Mouse (Mus musculus): ENCODE results near the gene Cby3.

The Cby3 gene

DNA sequence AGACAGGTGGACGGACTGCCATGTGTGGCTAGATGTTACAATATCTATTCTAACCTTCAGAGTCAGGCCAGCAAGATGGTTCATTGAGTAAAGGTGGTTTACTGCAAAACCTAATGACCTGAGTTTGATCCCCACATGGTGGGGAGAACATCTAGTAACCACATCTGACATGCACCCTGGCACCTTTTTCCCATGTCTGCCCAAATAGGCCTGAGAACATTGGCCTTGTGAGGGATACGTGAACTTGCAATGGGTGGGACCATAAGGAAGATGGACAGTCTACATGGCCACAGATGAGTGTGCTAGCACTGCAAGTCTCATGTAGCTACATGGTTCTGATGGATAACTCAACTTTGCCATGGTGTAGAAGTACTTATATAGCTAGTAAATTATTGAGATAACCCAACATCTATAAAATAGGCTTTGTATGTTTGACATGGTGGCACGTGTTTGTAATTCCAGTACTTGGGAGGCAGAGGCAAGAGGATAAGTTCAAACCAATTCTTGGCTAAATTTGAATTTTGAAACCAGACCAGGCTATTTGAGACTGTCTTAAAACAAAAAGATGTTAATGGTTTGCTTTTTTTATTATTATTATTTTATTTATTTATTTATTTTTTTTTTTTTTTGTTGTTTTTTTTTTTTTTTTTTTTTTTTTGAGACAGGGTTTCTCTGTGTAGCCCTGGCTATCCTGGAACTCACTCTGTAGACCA lies 34.1 kb downstream of the Cby3 start:
- DNase-seq (ENCODE audit: low spot score in 2 of 2), result no peak

DNA sequence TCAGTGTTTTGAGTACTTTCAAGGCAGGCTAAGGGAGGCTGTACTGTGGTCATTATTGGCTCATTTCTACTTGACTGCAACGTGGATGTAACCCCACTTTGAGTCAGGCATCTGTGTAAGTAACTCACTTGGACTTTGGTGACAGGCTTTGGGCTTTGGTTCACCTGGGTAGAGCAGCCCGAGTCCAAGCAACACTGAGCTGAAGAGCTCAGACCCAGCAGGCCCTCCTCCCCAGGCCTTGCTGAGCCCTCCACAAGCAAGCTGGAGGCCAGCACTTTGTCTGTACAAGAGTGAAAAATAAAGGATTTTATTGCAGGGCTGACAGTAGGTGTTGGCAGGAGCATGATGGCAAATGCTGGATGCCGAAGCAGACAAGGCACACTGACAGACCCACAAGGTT lies 34.7 kb downstream of the Cby3 start:
- no peak for DNase-seq (ENCODE audit: low spot score in 2 of 2)

DNA sequence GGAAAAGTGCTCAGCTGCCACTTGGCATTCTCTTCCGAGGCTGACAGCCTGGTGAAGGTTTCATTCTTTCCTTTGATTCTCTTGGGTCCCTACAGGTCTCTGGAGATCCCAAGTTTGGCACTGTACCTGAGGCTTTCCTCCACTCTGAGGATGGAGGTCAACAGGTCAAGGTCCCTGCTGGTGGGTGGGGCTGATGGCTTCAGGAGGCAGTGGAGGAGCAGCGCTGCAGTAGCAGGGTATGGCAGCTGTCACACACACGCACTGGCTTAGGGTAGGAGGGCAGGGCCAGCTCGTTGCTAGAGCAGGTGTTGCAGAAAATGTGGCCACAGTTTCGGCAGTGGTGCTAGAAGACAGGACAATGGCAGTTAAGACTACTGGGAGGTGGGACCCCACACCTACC lies 35.4 kb downstream of the Cby3 start:
- no peak for DNase-seq (ENCODE audit: low spot score in 2 of 2)

DNA sequence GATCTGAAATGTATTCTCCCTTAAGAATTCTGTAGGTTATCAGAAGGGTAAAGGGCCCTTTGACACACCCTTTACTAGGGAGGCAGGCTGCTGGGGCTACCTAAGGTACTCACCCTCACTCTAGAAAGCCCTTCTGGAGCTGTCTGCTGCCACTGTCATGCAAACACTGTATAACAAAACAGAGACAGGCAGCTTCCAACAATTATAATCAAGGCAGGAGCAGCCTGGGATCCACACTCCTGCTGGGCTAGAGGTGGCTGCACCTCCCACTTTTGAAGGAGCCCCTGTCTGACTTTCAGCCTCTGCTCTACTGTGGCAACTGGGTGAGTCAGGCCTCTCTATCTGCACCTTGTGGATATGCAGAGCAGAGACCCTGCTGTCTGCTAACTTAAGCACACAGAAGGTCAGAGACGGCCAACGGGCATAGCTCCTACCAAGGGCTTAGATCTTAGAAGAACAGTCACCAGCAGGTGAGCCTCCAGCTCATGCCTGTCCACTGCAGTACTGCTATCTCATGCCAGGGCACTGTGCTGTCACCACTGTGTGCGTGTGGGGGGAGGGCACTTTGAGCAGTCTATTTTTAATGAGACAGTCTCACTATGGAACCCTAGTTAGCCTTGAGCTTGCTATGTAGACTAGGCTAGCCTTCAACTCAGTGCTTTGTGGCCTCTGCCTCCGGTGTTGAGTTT lies 37.2 kb downstream of the Cby3 start:
- DNase-seq (ENCODE audit: low spot score in 2 of 2), result no peak

DNA sequence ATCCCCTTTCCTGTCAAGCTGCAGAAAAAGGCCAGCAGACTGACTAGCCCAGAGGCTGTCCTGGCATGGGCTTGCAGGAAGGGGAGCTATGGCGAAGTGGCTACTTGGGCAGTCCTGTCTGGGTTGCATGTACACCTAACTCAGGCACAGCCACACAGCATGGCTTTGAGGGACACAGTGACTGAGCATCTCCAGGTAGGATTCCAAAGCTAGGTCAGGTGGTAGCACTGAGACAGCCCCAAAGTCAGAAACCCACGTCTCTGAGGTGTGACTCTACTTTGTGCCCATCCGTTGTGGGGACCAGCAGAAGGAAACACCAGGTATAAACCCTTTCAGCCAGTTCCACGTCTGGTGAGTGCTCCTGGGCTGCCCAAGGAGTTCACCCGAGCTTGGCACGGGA lies 39.0 kb downstream of the Cby3 start:
- no peak for DNase-seq (ENCODE audit: low spot score in 2 of 2)

DNA sequence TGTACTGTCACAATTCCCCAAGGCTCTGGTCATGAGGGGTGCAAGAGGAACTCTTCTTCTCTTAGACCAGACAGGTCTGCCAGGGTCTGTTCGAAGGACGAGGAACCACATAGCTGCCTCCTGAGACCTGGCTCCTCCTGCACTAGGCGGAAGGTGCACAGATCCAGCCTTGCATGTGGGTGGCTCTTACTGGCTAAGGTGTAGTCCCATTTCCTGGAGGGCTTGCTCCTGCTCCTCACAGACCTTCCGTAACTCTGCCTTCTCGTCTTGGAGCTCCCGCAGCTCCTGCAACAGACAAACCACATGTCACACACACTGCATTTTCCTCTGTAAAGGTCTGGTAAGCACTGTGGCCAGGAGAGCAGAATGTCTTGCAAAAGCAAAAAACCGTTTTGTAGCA lies 40.5 kb downstream of the Cby3 start:
- DNase-seq (ENCODE audit: low spot score in 2 of 2), result no peak

DNA sequence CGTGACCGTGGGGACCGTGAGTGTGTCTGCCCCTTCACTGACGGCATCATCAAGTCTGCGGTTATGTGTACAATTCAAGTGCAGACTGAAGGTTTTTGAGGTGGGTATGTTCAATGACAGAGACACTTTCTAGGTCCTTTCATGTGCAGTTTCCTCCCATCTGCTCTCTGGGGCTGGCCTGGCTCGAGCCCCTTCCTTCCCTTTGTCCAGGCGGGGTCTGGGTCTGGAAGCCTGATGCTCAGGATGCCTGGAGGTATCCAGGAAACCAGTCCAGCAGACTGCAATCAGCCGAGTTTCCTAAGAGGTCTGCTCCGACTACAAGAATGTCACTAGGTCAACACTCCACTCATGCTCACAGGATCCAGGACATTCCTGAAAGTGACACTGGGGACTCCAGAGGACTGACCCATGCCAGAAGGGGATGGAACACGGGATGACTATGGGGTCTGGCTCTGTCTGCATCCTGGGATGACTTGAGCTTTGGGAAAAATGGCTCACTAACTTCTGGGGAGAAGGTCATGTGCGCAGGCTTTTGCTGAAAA lies 42.6 kb downstream of the Cby3 start:
- no peak for DNase-seq (ENCODE audit: low spot score in 2 of 2)

DNA sequence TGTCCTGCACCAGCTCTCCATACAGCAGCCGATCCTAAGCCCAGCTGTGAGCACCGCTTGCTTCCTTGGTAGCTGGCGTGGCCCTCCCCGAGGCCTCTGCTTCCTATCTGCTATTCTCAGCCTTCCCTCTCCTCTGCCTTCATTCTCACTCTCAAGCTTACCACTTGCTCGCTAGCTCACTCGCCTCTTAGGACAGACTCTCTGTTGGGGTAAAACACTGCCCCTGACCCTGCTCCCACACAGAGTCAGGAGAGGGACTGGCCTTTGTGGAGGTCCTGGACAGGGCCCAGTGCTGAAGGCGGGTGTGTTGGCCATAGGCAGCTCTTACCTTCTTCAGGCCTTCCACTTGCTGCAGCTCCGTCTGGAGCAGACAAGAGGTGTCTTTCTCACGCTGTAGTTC lies 43.1 kb downstream of the Cby3 start:
- no peak for DNase-seq (ENCODE audit: low spot score in 2 of 2)

DNA sequence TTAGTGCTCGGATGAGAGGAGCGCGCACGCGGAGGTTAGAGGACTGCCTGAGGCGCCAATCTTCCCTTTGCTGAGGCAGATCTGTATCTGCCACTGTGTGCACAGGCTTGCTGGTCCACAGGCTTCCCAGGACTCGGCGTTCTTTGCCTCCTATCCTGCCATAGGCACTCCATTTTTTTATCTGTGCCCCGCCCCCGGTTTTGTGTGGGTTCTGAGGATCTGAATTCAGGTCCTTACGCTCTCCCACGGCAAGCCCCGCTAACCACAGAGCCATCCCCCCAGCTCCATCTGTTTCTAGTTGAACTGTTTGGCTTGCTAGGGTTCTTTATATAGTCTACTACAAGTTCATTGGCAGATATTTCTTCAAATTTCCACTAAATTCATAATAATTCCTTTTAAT lies 44.5 kb downstream of the Cby3 start:
- no peak for DNase-seq (ENCODE audit: low spot score in 2 of 2)

DNA sequence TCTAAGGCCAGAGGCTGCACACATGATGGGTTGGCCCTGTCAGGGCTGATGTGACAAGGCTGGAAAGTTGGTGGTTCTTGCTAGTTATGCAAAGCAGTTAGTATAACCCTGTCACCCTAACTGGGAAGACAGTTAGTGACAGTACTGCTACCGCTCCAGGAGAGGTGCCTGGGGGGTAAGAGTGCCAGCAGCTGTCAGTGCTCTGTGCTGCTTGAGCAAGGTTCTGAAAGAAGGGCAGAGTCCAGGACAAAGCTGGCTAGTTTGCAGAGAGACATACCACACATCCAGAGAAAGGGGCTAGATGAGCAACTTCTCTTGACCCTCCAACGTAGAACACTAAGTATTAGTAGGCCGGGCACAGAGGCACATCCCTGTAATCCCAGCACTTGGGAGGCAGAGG lies 48.2 kb downstream of the Cby3 start:
- no peak for DNase-seq (ENCODE audit: low spot score in 2 of 2)

DNA sequence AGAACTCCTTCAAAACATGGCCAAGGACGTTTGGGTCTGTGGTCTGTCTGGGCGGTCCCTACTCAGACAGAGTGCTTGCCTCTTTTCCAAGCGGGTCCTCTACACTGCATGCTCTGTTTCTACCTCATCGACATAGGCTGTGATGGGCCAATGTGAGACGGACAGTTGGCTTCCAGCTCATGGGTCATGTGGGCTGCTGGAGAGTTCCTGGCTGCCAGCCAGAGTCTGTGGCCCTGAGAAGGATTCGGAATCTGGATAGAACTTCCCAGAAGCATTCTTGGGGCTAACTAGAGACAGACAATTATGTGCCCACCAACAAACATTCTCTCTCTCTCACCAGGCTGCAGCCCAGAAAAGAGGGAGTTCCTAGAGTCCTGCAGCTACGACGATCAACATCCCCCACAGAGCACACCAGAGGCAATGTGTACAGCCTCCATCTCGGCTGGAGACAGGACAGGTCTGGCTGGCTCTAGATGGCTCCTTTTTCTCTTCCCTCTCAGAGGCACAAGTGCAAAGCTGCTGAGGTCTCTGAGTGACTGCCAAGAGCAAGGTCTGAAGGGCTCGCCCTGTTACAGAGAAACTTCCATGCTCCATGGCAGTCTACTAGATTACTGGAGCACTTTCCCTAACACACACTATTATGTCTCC lies 49.2 kb downstream of the Cby3 start:
- no peak for DNase-seq (ENCODE audit: low spot score in 2 of 2)

DNA sequence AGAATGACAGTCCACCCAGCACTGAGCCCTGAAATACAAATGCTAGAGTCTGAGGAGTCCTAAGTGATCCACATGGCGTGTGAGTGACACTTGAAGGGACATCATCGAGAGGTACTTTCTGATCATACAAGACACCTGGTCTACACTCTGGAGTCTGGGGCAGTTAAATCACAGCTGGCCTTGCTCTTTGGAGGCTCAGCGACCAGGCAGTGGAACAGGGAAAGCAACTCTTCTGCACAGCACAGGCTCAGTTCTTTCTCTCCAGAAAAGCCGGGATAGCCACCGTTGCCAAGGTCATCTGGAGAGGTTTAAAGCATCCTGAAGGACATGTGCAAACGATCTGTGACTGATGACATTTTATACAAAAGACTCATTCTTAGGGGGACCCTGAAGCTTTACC lies 53.0 kb downstream of the Cby3 start:
- no peak for DNase-seq (ENCODE audit: low spot score in 2 of 2)
